Mouse (Mus musculus) ovary, postnatal 36 days (tissue): Measurements from ENCODE around the gene Dock4.

ENCODE experiments used
- DNase-seq: peaks from one replicate; pipeline ENCODE4 v3.0.0; 2022; ENCODE audit warnings: low spot score, mixed read lengths

Gene Dock4

DNA sequence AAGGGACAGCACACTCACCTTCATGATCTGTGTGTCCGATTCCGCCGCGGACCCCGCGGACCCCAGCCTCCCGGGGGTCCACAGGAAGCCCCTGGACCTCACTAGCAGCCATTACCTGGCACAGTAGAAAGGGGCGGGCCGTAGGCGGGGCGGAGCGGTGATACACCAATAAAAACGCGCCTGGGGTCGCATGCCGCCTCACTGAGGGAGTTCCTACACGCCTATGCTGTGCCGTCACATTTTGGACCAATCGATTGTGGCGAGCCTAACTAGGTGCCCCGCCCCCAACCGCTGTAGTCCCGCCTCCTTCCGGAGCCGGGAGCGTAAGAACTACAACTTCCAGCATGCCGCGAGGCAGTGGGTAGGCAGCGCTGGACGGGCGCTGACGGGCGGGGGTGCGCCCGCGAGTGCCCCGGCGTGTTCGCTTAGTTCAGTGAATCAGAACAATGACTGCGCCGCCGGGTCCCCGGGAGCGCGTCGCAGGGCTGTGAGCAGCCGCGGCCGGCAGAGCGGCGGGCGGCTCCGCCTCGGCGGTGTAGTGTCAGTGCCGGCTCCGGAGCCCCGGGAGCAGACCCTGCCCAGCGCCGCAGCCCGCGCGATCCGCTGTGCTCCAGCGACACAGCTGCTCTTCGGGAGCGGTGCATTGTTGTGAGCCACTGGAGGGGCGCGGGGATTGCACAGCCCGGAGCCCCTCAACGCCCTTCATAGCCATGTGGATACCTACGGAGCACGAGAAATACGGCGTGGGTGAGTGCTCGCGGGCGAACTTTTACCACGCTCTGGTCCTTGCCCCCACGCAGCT lies at the start of gene Dock4, which contains the start of gene Zfp277:
Dock4 (plus strand) TSS at position 305 of the 802 bp plus-strand sequence.
Zfp277 (minus strand) TSS at position 255 of the 802 bp plus-strand sequence.
- DNase-seq, result peak; percentile 98

DNA sequence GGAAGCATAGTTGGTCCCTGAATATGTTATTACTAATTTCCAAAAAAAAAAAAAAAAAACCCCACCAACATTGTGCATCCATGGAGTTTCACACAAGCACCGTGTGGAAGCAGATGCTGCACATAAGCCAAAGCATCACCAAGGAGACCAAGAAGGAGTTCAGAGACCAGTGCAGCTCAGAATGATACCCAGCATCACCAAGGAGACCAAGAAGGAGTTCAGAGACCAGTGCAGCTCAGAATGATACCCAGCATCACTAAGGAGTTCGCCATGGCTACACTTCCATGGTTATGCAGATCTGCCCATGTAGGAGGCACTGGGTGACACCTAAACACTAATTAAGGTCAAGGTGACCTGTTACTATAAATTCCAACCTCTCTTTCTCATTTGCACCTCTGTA lies 46.8 kb upstream of the Dock4 start:
- no peak for DNase-seq

DNA sequence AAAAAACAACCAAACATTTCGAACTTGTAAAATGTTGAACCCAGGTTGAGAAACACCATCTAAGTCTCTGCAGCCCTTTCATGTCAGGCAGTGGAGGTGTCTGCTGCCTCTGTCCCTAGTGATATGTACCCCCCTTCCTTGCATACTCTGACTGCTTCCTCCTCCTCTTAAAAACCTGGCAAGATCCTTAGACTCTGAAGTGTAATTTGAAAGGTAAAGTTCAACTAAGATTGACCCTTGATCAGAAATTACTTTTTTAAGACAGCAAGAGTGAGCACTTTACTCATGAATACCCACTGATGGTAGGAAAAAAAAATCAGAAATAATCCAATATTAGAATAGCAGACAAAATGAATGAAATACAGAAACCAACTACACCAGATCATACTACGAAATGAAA lies 46.4 kb upstream of the Dock4 start:
- DNase-seq, result no peak

DNA sequence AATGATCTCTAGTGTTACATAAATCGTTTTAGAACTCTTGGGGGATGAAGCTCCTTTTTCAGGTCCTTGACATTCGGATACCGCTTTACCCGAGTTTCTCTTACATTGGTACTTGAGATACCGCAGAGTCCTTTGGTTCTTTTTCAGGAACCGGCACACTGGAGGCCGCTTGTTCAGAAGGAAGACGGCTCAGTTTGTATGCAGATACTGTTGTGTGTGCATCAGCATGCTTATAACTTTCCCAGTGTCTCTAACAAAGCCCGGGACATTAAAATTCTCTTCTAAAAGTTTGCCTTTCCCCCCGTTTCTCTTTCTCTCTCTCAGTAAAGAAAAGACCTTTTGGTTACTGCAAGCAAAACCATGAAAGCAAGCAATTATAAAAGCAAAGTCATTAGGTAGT lies 45.9 kb upstream of the Dock4 start:
- DNase-seq, result no peak

DNA sequence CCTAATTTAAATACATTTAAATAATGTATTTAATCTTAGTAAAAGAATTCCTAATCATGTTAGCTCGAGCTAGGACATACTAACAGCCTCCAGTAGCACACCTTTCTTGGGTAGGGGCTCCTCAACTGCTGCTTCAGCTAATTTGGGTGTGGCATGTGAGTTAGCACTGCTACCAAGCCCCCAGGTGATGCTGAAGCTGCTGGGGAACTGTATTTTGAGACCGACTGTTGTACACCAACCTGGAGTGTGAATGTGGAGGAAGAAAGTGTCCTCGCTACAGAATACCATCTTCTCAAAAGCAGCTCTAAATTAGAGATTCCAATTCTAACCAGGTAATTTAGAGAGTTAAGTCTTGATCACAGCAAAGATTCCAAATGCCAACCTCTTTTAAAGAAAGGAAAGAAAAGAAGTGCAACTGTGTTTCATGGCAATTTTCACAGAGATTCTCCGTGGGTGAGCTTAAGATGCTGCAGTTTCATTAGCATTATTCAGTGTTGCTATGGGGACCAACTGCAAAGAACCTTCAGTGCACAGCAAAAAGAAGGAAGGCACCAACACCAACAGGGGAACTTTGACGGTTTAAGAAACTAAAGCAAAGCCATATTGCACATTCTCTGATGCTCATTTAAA lies 31.0 kb upstream of the Dock4 start:
- DNase-seq, result no peak

DNA sequence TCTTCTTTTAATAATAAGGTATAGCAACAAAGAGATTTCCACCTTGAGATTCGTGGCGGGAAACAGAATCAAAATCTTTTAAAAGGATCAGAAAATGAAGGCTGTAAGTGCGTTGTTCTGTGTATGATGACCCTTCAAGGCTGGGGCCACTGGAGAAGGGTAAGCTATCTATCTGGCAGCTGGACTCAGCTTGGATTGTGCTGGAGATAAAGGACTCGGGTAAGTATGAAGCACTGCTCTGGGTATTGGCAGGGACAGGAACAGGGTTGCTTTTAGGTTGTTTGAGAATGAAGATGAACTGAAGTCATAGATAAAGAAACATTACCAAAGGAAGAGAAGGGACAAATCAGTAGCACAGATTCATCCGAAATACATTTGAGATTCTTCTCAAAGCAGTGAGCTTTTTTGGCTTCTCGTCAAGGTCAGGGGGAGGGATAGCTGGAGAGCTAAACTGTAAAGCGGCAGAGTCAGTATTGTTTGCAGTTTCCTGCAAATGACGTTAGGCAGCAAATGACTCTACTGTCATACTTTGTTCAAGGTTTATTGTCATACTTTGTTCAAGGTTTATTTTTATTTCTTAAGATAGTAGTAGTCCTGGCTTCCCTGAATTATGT lies 30.3 kb upstream of the Dock4 start:
- no peak for DNase-seq

DNA sequence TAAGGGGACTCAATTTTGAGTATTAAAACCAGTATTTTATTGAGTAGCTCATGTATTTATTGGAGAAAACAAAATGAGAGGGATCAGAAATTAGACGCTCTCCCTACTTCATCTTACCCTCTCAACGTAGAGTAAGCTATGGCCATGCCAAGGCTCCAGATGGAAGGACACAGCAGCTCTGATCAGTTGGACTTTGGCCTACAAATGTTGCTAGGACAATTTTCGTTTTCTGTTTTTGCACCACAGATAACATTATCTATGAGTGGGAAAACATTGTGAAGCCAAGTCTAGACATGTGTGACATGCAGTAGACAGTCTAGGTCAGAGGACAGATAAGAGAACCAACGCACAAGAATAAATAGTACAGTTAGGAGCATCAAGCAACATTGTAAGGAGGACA lies 28.5 kb upstream of the Dock4 start:
- DNase-seq, result no peak

DNA sequence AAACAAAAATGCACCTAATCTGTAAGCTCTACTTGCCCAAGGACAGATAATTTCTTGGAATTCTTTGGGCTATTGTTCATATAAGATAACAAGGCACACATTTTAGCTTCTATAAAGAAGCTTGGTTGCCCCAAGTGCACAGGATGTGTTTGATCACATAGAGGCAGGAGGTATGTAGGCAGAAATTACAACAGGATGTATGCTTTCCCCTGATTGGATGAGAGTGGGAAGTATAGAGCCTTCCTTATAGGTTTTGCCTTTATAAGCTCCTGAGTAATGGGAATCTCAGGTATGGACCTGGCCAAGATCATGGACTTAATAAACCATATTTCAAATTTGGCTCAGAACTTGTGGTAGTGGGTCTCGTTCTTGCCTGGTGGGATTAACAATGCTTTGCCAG lies 20.8 kb upstream of the Dock4 start:
- DNase-seq, result no peak

DNA sequence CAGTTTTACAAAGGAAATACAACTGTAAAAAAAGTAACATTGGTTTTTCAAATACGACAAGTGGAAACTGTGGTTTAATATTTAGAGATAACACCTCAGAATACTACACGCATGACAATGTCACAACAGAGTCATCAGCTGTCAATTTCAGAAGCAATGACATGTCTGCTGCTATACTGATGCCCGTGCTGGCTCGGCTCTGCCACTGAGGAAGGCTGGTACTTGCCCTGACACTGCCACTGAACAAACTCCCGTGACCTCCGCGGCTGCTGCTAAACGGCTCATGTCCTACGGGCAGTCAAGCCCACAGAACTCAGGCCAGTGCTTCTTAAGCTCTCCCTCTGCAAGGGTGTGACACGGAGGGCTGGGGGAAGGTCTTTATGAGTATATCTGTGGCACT lies 18.1 kb upstream of the Dock4 start:
- DNase-seq, result no peak

DNA sequence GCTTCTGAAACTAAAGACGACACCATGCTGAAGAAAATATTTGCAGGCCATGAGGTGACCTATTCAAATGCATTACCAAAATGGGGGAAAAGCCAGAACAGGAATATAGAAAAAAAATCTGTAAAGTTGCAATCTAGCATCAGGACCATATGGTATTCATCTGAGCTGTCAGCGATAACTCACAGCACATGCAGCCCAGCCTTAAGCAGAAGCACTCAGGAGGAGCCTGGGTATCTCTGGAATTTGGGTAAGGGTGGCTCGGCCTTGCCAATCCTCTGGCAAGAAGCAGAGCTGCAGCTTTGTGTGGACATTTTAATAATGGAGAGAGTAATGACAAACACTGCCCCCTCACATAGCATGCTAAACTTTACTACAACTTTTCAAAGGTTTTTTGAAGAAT lies 15.8 kb upstream of the Dock4 start:
- no peak for DNase-seq

DNA sequence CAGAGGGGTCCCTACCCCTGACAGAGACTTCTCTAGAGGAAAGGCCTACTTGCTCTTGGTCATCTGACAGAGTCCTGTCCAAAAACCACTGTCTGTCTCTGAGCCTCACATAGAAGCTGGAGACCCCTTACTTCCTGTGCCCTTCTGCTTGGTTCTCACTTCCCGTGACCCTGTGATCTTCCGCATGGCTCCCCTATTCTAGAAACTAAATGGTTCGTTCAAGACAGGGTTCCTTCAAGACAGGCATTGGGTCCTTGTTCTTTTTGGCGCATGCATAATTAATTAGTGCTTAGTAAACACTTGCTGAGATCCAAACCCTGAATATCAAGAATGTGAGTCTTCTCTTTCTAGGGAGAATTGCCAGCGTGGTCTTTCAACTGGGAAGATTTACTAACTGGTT lies 14.7 kb upstream of the Dock4 start:
- no peak for DNase-seq

DNA sequence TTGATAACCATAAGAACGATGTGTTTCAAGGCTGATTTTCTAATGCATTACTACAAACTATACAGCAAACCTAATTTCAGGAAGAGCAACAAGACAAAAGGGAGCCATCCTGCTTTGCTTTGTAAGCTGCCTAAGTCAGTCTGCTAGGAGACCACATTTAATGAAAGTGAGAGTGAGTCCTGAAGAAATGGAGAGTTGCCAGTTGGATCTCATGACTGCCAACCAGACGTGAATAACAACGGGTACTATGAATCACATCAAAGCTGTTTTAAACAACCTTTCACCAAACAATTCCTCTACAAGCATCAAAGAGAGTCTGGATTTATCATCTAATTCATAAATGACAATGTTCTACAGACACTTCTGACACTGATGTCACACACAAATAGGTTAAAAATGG lies 11.7 kb upstream of the Dock4 start:
- no peak for DNase-seq

DNA sequence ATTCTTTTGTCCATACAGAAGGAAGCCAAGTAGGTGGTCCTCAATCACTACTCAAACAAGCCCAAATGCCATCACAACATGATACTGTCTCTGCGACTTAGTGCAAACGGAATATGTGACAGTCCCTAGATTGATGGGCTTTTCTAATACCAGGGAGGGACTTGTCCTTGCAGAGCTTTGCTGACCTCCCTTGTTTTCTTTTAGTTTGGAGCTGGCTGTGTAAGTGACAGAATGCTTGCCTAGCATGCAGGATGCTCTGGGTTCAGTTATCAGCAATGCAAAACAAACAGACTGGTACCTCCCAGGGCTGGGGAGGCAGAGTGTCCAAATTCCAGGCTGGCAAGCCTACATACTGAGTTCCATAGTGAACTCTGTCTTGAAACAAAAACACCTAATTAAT lies 7.7 kb upstream of the Dock4 start:
- no peak for DNase-seq

DNA sequence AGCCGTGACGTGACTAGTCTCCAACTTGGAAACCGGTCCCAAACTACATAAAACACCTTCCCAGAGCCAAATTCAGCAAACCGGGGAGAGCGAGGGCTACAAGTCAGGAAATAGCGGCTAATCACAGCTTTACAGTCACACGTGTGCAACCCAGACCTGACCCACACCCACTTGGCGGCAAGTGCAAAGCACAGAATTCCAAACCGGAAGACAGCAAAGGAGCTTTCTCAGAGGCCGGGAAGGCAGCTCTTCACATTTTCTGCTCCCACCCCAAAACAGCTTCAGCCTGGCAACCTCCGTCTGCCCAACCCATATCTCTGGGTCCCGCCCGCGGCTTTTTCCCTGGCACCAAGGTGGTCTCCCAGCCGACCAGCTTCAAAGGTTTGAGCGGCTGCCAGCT lies 546 bp upstream of the Dock4 start:
- DNase-seq, result no peak

DNA sequence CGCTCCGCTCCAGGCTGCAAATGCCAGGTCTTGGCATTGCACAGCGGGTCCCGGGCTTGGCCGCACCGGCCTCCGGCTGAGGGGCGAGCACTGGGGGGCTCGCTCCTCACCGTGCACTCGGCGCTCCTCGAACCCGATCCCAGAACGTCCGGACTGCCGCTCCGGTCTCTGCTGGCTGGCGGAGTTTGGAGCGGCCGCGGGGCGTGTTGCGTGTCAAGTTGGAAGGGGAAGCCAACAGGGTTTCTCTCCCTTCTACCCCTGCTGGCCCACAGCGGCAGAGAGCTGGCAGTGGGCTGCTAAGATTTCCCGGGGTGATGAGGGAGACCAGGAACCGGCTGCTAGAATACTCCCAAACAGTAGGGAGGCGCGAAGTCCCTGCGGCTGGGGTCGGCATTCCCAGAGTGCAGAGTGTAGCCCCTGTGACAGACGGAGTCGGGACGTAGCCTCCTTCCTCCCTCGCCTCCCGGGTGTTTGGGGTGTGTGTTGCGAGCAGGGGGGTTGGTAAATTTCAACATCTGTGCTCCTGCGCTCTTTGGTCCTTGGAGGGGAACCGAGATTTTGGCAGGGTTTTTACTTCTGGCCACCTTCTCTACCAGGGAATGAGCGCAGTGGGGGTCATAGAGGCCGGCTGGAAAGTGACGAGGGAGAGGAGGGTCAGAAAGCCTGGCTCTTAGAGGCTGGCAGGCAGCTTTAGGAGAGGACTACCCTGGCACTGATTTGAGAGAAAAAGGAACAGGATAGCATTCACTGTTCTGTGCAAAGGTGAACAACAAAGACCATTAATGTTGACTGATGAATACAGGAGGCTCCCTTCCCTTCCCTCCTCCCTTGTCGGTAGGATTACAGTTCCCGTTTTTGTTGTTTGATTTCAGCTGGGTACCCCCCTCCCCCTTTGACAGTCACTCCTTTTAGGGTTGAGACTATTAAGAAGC lies 964 bp downstream of the Dock4 start:
- DNase-seq, result peak; percentile 56

DNA sequence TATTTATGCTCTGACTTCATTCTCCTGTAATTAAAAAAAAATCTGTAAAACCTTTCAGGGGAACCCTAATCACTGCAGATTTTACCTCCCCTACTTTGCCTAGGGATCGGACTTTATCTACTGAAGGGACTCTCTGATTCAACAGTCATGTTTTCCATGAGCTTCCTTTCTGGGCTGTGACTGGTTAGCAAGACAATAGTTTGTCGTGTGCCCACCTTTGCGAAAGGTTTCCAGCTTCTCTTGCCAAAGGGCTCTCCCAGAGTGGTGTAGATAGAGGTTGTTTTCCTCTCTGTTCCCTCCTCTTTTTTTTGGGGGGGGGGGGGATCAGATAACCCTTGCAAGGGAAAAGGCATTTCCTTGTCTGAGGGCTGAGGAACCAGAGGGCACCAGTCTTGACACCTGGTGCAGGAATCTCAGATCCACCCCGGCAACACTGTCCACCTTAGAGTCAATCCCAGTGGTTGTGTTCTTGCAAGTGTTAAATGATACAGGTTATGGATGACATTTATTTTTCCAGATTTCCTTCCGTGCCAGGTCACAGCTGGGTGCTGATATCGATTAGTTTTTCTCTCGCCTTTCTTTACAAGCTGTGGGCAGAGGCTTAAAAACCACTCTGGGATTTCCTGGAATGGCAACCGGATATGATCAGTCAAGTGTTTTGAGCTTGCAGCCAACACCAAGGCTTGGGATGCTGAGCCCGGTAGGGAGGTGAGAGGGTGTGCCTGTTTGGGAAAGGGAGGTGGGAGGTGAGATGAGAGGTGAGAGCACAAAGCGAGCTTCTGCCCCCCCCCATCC lies 2.0 kb downstream of the Dock4 start:
- no peak for DNase-seq

DNA sequence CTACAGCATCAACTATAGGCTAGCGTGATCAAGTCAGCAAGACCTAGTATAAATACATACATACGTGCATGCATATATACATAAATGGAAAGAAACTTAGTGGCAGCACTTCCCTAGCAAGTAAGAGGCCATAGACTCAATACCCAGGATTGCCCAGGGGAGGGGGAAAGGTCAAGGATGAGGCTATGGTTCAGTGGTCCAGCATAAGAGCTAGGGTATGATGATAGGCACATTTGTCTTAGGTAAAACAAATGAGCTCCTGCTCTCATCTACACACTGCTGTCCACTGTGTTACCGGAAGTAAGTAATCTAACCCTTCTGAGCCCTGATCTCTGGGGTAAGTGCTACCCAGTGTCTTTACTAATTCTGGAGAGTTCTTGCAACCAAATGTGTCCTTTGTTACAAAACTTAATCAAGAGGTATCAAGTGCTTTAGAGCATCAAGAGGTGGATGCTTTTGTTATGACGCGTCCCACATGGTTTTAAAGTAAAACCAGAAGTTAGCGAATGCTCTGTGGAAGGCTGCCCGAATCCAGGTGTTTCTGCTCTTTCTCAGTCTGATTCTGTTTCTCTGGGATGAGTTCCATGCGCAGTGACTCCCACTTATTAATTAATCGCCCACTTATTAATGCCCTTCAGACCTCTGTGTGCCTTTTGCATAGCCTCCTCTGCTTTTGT lies 3.5 kb downstream of the Dock4 start:
- no peak for DNase-seq

DNA sequence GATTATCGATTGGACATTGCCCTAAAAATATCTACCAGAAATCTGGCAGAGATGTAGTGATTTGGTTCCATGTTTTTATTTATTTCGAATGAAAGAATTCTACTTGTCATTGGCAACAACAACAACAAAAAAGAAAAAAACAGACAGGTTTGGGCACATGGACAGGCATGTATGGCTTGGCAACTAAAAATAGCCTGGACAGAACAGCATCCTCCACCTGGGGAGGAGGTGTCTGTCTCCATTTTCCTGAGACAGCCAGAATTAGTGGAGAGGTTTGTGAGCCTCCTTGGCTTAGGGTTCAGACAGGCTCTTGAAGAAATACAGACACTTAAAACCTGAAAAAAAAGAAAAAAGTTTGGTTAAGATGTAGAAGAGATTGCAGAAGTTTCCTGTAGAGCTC lies 10.8 kb downstream of the Dock4 start:
- DNase-seq, result no peak

DNA sequence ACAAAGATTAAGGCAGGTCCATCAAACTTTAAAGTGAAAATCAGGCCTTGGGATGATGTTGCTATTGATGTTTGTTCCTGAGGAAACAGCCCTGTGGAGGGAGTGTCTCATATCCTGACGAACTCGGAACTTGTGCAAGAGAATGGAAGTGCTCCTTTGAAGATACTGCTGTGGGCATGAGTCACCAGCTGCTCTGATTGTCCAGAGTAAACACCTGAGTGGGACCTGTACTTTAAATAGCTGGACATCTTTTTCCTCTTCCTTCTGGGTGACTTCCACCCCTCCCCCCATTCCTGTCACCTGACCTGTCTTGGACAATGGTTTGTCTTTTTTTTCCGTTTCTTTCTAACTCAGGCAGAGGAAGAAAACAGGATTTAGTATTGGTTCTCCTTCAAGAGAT lies 13.2 kb downstream of the Dock4 start:
- DNase-seq, result no peak

DNA sequence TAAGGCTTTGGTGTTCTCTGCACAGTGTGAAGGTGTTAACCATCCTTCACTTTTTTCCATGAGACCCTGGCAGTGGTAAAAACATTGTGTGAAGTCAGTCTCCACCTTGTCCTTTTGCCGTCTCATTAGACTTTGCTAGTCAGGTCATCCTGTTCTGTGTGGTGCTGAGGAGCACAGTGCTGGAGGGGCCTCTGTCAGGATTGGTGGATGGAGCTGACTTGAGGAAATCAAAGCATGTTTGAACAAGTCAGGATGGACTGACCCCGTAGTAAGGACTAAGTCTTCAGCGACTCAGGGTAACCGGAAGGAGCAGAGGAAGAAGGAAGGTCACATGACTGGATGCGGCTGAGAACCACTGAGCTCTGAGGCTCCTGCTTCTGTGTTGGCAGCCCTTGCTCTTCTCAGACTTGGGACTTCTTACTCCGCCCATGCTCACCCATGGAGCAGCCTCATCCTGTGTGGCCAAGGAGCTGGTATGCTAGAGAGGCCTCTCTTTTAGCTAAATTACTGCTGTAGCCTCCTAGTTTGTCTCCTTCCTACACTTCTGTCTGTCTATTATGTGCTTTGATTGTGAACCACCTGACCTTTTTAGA lies 14.0 kb downstream of the Dock4 start:
- no peak for DNase-seq
